Mouse (Mus musculus) lung, embryonic 15.5 days (tissue): ENCODE measurements around the gene Pheta1. TPM values are rescaled to one million over a fixed set of nuclear protein-coding genes. Genes with fewer than 3 reads are reported as not detected.

ENCODE experiments used
- ATAC-seq: fragments of 200-750 bp; cut with Nextera tagmentation; 2 replicates; pipeline ENCODE4 v1.8.0; 2017; ENCODE audit warnings: moderate number of reproducible peaks, borderline replicate concordance; ENCODE audit not compliant: low FRiP score, low TSS enrichment; ENCODE audit errors: extremely low read depth
- H3K27ac ChIP-seq: fragments of 300-500 bp; sonication (generic); 2 replicates; pipeline ENCODE4 v1.5.1; 2015; ENCODE audit warnings: moderate library complexity, mild to moderate bottlenecking, inconsistent platforms
- H3K27me3 ChIP-seq: fragments of 300-500 bp; sonication (generic); 2 replicates; pipeline ENCODE4 v1.6.1; 2015; ENCODE audit warnings: inconsistent platforms
- H3K36me3 ChIP-seq: fragments of 300-500 bp; sonication (generic); 2 replicates; pipeline ENCODE4 v1.6.1; 2015; ENCODE audit warnings: inconsistent platforms
- H3K4me1 ChIP-seq: fragments of 300-500 bp; sonication (generic); 2 replicates; pipeline ENCODE4 v1.6.1; 2015; ENCODE audit warnings: inconsistent platforms
- H3K4me2 ChIP-seq: fragments of 300-500 bp; sonication (generic); 2 replicates; pipeline ENCODE4 v1.6.1; 2015; ENCODE audit warnings: inconsistent platforms, mild to moderate bottlenecking, moderate library complexity
- H3K4me3 ChIP-seq: fragments of 300-500 bp; sonication (generic); 2 replicates; pipeline ENCODE4 v1.5.1; 2015; ENCODE audit warnings: mild to moderate bottlenecking, inconsistent platforms
- H3K9ac ChIP-seq: fragments of 300-500 bp; sonication (generic); 2 replicates; pipeline ENCODE4 v1.6.1; 2015; ENCODE audit warnings: inconsistent platforms
- H3K9me3 ChIP-seq: fragments of 300-500 bp; sonication (generic); 2 replicates; pipeline ENCODE4 v1.6.1; 2016; ENCODE audit warnings: inconsistent platforms
- WGBS: fragments of 180-500 bp; shearing (Covaris S2); methylation state at CpG from one replicate; pipeline ENCODE4 v1.1.7; 2015; 5-methylcytosine and 5-hydroxymethylcytosine counted together
- microRNA-seq: library from miRNA; unstranded; fragments of <30 nt; microRNA quantifications from one replicate; pipeline ENCODE4, GENCODE M21; 2016
- polyA plus RNA-seq: library from polyadenylated mRNA; unstranded; fragments of >200 nt; fragmentation: Nextera tagmentation; extraction: Ambion mirVana; gene quantifications from 2 replicates; pipeline ENCODE4 v1.2.1, GENCODE M21; 2015

The Pheta1 gene
- polyA plus RNA-seq, 1 experiment from 2014 or later = 27.5 TPM

GRCm38 (mm10) chr5:121894647-121895046, 45.9 kb downstream of the Pheta1 start:
- Histone ChIP-seq H3K9ac (no peak overlapping the region), H3K4me2 (no peak overlapping the region), H3K27ac (no peak overlapping the region), H3K4me3 (no peak overlapping the region), H3K9me3 (no peaks in the 10 kb centered on the region), H3K4me1 (peaks cover 7% of the 10 kb centered on the region; the same call in 1 of the 2 replicates), H3K27me3 (peaks cover 4% of the 10 kb centered on the region; the same call in 1 of the 2 replicates), H3K36me3 (no peaks in the 10 kb centered on the region)
- no peak for ATAC-seq
- WGBS = 66% methylated on average over 10 of the region's 10 CpGs

GRCm38 (mm10) chr5:121895117-121895756, 46.5 kb downstream of the Pheta1 start:
- Histone ChIP-seq H3K4me1 (peaks cover 7% of the 10 kb centered on the region; the same call in 1 of the 2 replicates), H3K9me3 (no peaks in the 10 kb centered on the region), H3K4me2 (no peak overlapping the region), H3K4me3 (no peak overlapping the region), H3K27ac (no peak overlapping the region), H3K9ac (no peak overlapping the region), H3K27me3 (peaks cover 4% of the 10 kb centered on the region; the same call in 1 of the 2 replicates), H3K36me3 (no peaks in the 10 kb centered on the region)
- ATAC-seq = no peak
- WGBS = 44% methylated on average over 24 of the region's 24 CpGs

GRCm38 (mm10) chr5:121902809-121903745, 54.3 kb downstream of the Pheta1 start:
- Histone ChIP-seq H3K4me2 (no peak overlapping the region), H3K27me3 (no peaks in the 10 kb centered on the region), H3K27ac (no peak overlapping the region), H3K36me3 (no peaks in the 10 kb centered on the region), H3K9ac (no peak overlapping the region), H3K9me3 (no peaks in the 10 kb centered on the region), H3K4me1 (no peaks in the 10 kb centered on the region), H3K4me3 (no peak overlapping the region)
- 53% methylated on average over 23 of the region's 23 CpGs for WGBS
- no peak for ATAC-seq

Small RNAs within 50 kb of the gene (microRNA-seq; reads per million reads assigned to microRNA genes)
- gene Mir7031 = not detected

Other genes with a start within 250 kb of the Pheta1 start
- gene Acad12, start 230.0 kb upstream of the Pheta1 start, polyA plus RNA-seq = 2.5 and 2.9 TPM in 2 replicates
- gene Acad10, start 188.5 kb upstream of the Pheta1 start, polyA plus RNA-seq = 2.8 and 3.0 TPM in 2 replicates
- 38.4 and 41.4 TPM in 2 replicates for gene Brap, start 188.4 kb upstream of the Pheta1 start, polyA plus RNA-seq
- gene Atxn2, start 137.6 kb upstream of the Pheta1 start, polyA plus RNA-seq = 54.2 and 60.8 TPM in 2 replicates
- gene Sh2b3, start 11.3 kb upstream of the Pheta1 start, polyA plus RNA-seq = 20.5 and 21.2 TPM in 2 replicates
- gene Cux2, start 201.1 kb downstream of the Pheta1 start, polyA plus RNA-seq = 2.4 and 3.6 TPM in 2 replicates